Mouse (Mus musculus) hindbrain, embryonic 12.5 days (tissue): Measurements from ENCODE around the gene Slc15a4. TPM values are rescaled to one million over a fixed set of nuclear protein-coding genes. Genes with fewer than 3 reads are reported as not detected.

ENCODE experiments used
- ATAC-seq: fragments of 200-750 bp; cut with Nextera tagmentation; 2 replicates; pipeline ENCODE4 v1.8.0; 2017; ENCODE audit warnings: moderate TSS enrichment; ENCODE audit not compliant: low FRiP score
- H3K27ac ChIP-seq: fragments of 300-500 bp; sonication (generic); 2 replicates; pipeline ENCODE4 v1.5.1; 2016; ENCODE audit warnings: mild to moderate bottlenecking
- H3K27me3 ChIP-seq: fragments of 300-500 bp; sonication (generic); 2 replicates; pipeline ENCODE4 v1.6.1; 2016; ENCODE audit warnings: mild to moderate bottlenecking
- H3K36me3 ChIP-seq: fragments of 300-500 bp; sonication (generic); 2 replicates; pipeline ENCODE4 v1.6.1; 2016; ENCODE audit warnings: mild to moderate bottlenecking
- H3K4me1 ChIP-seq: fragments of 300-500 bp; sonication (generic); 2 replicates; pipeline ENCODE4 v1.6.1; 2016
- H3K4me2 ChIP-seq: fragments of 300-500 bp; sonication (generic); replicated peaks from 2 replicates; pipeline ENCODE4 v1.6.1; 2016; ENCODE audit warnings: mild to moderate bottlenecking
- H3K4me3 ChIP-seq: fragments of 300-500 bp; sonication (generic); 2 replicates; pipeline ENCODE4 v1.5.1; 2016; ENCODE audit warnings: mild to moderate bottlenecking
- H3K9ac ChIP-seq: fragments of 300-500 bp; sonication (generic); 2 replicates; pipeline ENCODE4 v1.6.1; 2016; ENCODE audit warnings: mild to moderate bottlenecking, moderate library complexity
- H3K9me3 ChIP-seq: fragments of 300-500 bp; sonication (generic); replicated peaks from 2 replicates; pipeline ENCODE4 v1.6.1; 2016; ENCODE audit warnings: mild to moderate bottlenecking
- WGBS: fragments of 180-500 bp; shearing (Covaris S2); methylation state at CpG from one replicate; pipeline ENCODE4 v1.1.7; 2016; 5-methylcytosine and 5-hydroxymethylcytosine counted together
- polyA plus RNA-seq: library from polyadenylated mRNA; unstranded; fragments of >200 nt; fragmentation: Nextera tagmentation; extraction: Ambion mirVana; gene quantifications from 2 replicates; pipeline ENCODE4 v1.2.1, GENCODE M21; 2016

The Slc15a4 gene
- polyA plus RNA-seq, 1 experiment from 2014 or later, result 28.5 TPM

DNA sequence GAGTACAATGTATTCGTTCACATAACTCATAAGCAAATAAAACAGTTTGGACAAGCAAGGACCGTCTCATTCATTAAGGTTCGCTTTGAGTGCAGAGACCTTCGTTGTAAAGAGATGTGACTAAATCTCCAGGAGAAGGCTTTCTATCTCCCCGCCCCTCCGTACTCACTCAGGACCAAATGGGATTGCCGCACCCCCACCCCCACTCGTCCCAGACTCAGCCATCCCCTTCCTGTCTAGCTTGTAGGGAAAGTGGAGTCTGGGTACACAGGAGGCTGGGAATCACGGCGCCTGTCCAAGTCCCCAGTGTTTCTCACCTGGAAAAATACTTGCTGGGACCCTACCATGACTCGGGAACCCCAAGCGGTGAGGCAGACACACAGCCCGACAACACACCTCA, 6.9 kb upstream of the Slc15a4 start:
- no peak for ATAC-seq

DNA sequence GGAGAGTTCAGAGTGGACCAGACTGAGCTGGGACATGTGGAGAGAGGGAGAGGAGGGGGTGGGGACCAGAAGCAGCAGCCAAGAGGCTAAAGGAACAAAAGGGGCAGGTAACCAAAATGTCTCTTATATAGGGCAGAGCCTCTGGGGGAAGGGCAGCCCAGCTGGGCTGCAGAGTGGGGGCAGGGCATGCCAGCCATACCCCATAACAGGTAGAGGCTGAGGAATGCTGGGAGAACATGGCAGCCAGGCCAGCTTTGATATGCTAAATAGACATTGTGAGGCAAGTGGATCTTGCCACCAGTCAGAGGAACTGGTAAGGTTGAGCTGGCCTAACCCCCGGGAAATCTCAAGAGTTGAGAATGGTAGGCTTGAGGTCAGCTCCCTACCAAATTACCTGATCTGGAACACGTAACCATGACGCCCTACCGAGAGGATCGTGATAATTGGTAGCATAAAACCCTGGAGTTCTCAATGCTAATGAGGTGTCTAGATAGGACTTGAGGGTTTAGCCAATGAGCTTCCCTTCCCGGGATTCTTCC, 6.4 kb upstream of the Slc15a4 start:
- no peaks in the 10 kb centered on the region for H3K4me1 ChIP-seq
- no peak overlapping the region for H3K9ac ChIP-seq
- no peak for ATAC-seq
- H3K9me3 ChIP-seq, result peaks cover 8% of the 10 kb centered on the region; the same call in 1 of the 2 replicates
- 0 out of 2 replicates have a peak, but pooled peaks cover 3% of the 10 kb centered on the region for H3K36me3 ChIP-seq
- 80% methylated on average over 6 of the region's 6 CpGs for WGBS
- no peak overlapping the region for H3K4me3 ChIP-seq
- no peak overlapping the region for H3K4me2 ChIP-seq
- H3K27me3 ChIP-seq, result no peaks in the 10 kb centered on the region
- H3K27ac ChIP-seq, result no peak overlapping the region

More for the DNA sequence above, 6.9 kb upstream of the Slc15a4 start:
- no peaks in the 10 kb centered on the region for H3K4me1 ChIP-seq
- no peak overlapping the region for H3K27ac ChIP-seq
- WGBS, result 94% methylated on average over 13 of the region's 13 CpGs
- no peaks in the 10 kb centered on the region for H3K27me3 ChIP-seq
- H3K4me2 ChIP-seq, result no peak overlapping the region
- no peak overlapping the region for H3K9ac ChIP-seq
- no peak overlapping the region for H3K4me3 ChIP-seq
- H3K9me3 ChIP-seq, result peaks cover 8% of the 10 kb centered on the region; the same call in 1 of the 2 replicates
- 0 out of 2 replicates have a peak, but pooled peaks cover 3% of the 10 kb centered on the region for H3K36me3 ChIP-seq

DNA sequence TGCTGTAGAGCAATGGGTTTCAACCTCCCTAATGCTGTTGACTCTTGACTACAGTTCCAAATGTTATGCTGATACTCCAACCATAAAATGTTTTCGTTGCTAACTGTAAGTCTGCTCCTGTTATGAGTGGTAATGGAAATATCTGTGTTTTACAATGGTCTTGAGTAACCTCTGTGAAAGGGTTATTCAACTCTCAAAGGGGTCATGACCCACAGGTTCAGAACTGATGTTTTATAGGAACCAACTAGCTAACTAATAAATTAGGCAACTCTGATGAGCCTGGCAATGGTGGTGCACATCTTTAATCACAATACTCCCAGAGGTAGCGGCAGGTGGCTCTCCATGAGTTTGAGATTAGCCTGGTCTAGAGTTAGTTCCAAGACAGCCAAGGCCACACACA, 5.5 kb upstream of the Slc15a4 start:
- ATAC-seq, result no peak
- peaks cover 4% of the 10 kb centered on the region; the same call in 1 of the 2 replicates for H3K27me3 ChIP-seq
- no peaks in the 10 kb centered on the region for H3K4me1 ChIP-seq

GRCm38 (mm10) chr5:127637622-127638021, 4.9 kb upstream of the Slc15a4 start:
- ATAC-seq, result no peak
- no peak overlapping the region for H3K27ac ChIP-seq
- H3K27me3 ChIP-seq, result peaks cover 5% of the 10 kb centered on the region; the same call in 1 of the 2 replicates
- peaks cover 8% of the 10 kb centered on the region; the same call in 1 of the 2 replicates for H3K9me3 ChIP-seq
- no peaks in the 10 kb centered on the region; the same call in 1 of the 2 replicates for H3K4me1 ChIP-seq
- no peak overlapping the region for H3K9ac ChIP-seq
- H3K4me2 ChIP-seq, result no peak overlapping the region
- 0 out of 2 replicates have a peak, but pooled peaks cover 3% of the 10 kb centered on the region for H3K36me3 ChIP-seq
- 75% methylated on average over 4 of the region's 4 CpGs for whole genome bisulfite sequencing
- H3K4me3 ChIP-seq, result no peak overlapping the region

More for the DNA sequence above, 5.5 kb upstream of the Slc15a4 start:
- Histone ChIP-seq H3K9me3 (peaks cover 8% of the 10 kb centered on the region; the same call in 1 of the 2 replicates), H3K4me3 (no peak overlapping the region), H3K36me3 (0 out of 2 replicates have a peak, but pooled peaks cover 3% of the 10 kb centered on the region), H3K4me2 (no peak overlapping the region), H3K9ac (no peak overlapping the region), H3K27ac (no peak overlapping the region)
- 81% methylated on average over 2 of the region's 2 CpGs for WGBS

DNA sequence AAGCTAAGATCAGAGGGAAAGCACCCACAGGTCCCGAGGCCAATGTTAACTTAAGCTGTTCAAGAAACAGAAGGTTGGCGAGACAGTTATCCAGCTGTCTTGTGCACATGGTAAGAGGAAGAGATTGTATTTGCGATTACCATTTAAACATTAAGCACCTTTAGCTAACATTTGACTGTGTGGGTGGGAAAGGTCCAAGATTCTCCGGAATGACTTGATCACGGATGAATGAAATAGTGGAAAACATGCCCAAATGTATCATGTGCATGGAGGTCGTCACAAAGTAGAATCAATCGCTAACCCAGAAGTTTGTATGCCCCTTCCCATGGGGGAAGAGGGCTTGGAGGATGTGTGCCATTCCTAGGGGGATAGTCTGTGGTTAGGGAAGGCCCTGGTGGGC, 969 bp upstream of the Slc15a4 start:
- Histone ChIP-seq H3K4me1 (peaks cover 6% of the 10 kb centered on the region; the same call in 1 of the 2 replicates), H3K9ac (no peak overlapping the region), H3K27ac (no peak overlapping the region), H3K4me3 (no peak overlapping the region), H3K4me2 (no peak overlapping the region), H3K27me3 (peaks cover 20% of the 10 kb centered on the region), H3K9me3 (no peaks in the 10 kb centered on the region), H3K36me3 (no peaks in the 10 kb centered on the region)
- 88% methylated on average over 7 of the region's 7 CpGs for WGBS
- ATAC-seq, result no peak

GRCm38 (mm10) chr5:127633188-127633587, 491 bp upstream of the Slc15a4 start:
- WGBS, result 35% methylated on average over 4 of the region's 4 CpGs
- Histone ChIP-seq H3K4me1 (peaks cover 6% of the 10 kb centered on the region; the same call in 1 of the 2 replicates), H3K27ac (no peak overlapping the region), H3K9me3 (no peaks in the 10 kb centered on the region), H3K36me3 (no peaks in the 10 kb centered on the region), H3K4me3 (peak overlapping the region; percentile 62), H3K4me2 (peak overlapping the region; percentile 97), H3K9ac (no peak overlapping the region), H3K27me3 (peaks cover 20% of the 10 kb centered on the region)
- no peak for ATAC-seq

GRCm38 (mm10) chr5:127631671-127632070, 1.0 kb downstream of the Slc15a4 start:
- Histone ChIP-seq H3K36me3 (no peaks in the 10 kb centered on the region), H3K27me3 (peaks cover 20% of the 10 kb centered on the region), H3K4me1 (peaks cover 6% of the 10 kb centered on the region; the same call in 1 of the 2 replicates), H3K9ac (peak overlapping the region; percentile 78), H3K4me3 (peak overlapping the region; percentile 62), H3K4me2 (peak overlapping the region; percentile 97), H3K9me3 (no peaks in the 10 kb centered on the region), H3K27ac (no peak overlapping the region)
- ATAC-seq, result peak; percentile 57; the same call in 1 of the 2 replicates
- WGBS, result 16% methylated on average over 5 of the region's 5 CpGs

DNA sequence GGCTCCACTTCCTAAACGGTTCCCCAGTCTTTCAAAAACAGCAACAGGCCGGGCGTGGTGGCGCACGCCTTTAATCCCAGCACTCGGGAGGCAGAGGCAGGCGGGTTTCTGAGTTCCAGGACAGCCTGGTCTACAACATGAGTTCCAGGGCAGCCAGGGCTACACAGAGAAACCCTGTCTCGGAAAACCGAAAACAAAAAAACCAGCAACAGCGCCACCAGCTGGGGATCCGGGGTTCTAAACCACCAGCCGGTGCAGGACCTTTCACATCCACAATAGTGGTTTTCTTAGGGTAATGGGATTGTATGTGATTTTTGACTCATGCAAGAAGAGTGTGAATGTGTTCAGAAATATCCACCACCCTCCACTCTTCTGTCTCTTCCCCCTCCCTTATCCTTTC, 5.5 kb downstream of the Slc15a4 start:
- no peak overlapping the region for H3K4me2 ChIP-seq
- peaks cover 14% of the 10 kb centered on the region for H3K27me3 ChIP-seq
- no peaks in the 10 kb centered on the region for H3K9me3 ChIP-seq
- no peak for ATAC-seq
- no peak overlapping the region for H3K4me3 ChIP-seq
- H3K4me1 ChIP-seq, result 0 out of 2 replicates have a peak, but pooled peaks cover 6% of the 10 kb centered on the region
- WGBS, result 87% methylated on average over 12 of the region's 12 CpGs
- no peak overlapping the region for H3K9ac ChIP-seq
- no peak overlapping the region for H3K27ac ChIP-seq
- no peaks in the 10 kb centered on the region for H3K36me3 ChIP-seq

- Histone ChIP-seq H3K9ac (no peak overlapping the region), H3K36me3 (no peaks in the 10 kb centered on the region), H3K4me3 (no peak overlapping the region), H3K9me3 (no peaks in the 10 kb centered on the region), H3K27ac (no peak overlapping the region), H3K4me1 (no peaks in the 10 kb centered on the region), H3K27me3 (no peaks in the 10 kb centered on the region), H3K4me2 (no peak overlapping the region)
- no peak for ATAC-seq
- 78% methylated on average over 10 of the region's 10 CpGs for WGBS
Observed at GRCm38 (mm10) chr5:127624427-127625213, 8.1 kb downstream of the Slc15a4 start.

DNA sequence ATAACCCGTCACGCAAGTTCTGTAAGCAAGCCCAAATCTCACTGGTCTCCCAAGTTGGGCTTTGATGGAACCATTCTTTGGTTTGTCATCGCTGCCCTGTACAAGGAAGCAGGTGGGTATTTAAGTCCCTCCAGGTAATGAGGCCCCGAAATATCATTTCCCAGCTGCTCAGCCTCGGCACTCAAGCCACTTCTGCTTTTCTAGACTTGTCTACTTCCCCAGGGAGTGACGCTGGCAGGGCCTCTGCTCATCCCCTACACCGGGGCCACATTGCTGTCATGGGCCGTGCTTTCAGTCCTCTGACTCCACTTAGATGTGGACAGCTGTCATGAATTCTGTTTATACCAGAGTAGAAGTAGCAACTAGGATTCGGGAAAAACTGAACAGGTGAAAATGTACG, 11.6 kb downstream of the Slc15a4 start:
- H3K9ac ChIP-seq, result no peak overlapping the region
- WGBS, result 81% methylated on average over 10 of the region's 10 CpGs
- ATAC-seq, result no peak

DNA sequence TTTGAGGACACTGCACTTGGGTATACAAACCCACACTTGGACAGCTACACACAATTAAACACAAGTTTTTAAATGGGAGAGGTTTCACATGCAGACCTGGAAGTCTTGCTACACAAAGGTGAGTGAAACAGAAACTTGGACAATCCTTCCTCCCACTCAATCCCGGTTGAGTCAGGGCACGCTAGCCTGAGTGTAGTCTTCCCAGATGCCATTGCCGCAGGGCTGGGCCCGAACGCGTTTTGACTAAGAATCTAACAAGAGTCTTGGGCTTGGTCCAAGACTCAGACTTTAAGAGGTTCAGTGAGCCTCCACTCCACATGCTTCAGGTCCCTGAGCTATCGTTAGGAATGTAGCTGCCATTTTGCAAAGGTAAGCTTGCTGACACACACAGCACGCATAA, 12.3 kb downstream of the Slc15a4 start:
- Histone ChIP-seq H3K9ac (no peak overlapping the region), H3K4me1 (peaks cover 12% of the 10 kb centered on the region), H3K4me2 (no peak overlapping the region), H3K9me3 (no peaks in the 10 kb centered on the region), H3K27me3 (no peaks in the 10 kb centered on the region), H3K36me3 (no peaks in the 10 kb centered on the region), H3K4me3 (no peak overlapping the region), H3K27ac (no peak overlapping the region)
- 87% methylated on average over 8 of the region's 8 CpGs for WGBS
- no peak for ATAC-seq

More for the DNA sequence above, 11.6 kb downstream of the Slc15a4 start:
- Histone ChIP-seq H3K27me3 (no peaks in the 10 kb centered on the region), H3K4me2 (no peak overlapping the region), H3K4me1 (peaks cover 4% of the 10 kb centered on the region), H3K36me3 (no peaks in the 10 kb centered on the region), H3K27ac (no peak overlapping the region), H3K9me3 (no peaks in the 10 kb centered on the region), H3K4me3 (no peak overlapping the region)

DNA sequence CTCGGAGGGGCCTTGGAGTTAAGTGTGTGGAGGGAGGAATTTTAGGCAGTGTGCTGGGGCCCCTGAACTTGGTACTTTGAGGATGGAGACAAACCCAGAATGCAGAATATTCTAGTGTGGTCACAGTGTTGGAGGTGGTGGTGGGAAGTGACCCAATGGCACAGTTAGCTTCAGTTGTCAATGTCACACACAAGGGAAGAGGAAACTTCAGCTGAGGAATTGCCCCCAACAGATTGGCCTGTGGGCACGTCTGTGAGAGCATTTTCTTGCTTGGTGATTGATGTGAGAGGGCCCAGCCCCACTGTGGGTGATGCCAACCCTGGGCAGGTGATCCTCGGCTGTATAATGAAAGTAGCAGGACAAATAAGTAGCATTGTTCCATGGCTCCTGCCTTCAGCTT, 13.9 kb downstream of the Slc15a4 start:
- peaks cover 26% of the 10 kb centered on the region for H3K4me1 ChIP-seq
- ATAC-seq, result no peak
- H3K27ac ChIP-seq, result no peak overlapping the region
- no peak overlapping the region for H3K4me3 ChIP-seq
- no peak overlapping the region for H3K4me2 ChIP-seq
- WGBS, result 81% methylated on average over 3 of the region's 3 CpGs
- no peak overlapping the region for H3K9ac ChIP-seq
- no peaks in the 10 kb centered on the region for H3K36me3 ChIP-seq
- no peaks in the 10 kb centered on the region for H3K27me3 ChIP-seq
- H3K9me3 ChIP-seq, result no peaks in the 10 kb centered on the region
